Mouse (Mus musculus): ENCODE data around the gene Carm1. TPM values are rescaled to one million over a fixed set of nuclear protein-coding genes. Genes with fewer than 3 reads are reported as not detected.

The Carm1 gene
- polyA plus RNA-seq, 1 experiment from 2014 or later: 15.6 TPM

- Histone ChIP-seq H3K9ac (ENCODE audit: low read length) (no peak overlapping the region), H3K27ac (ENCODE audit: low read length) (no peak overlapping the region), H3K36me3 (ENCODE audit: control insufficient read depth, insufficient read depth, low read length) (peaks cover 8% of the 10 kb centered on the region; the same call in 1 of the 2 replicates), H3K9me3 (replicated peaks; ENCODE audit: control insufficient read depth, low read length) (no peaks in the 10 kb centered on the region), H3K4me2 (ENCODE audit: low read depth, low read length) (no peak overlapping the region), H3K4me3 (replicated peaks; ENCODE audit: low read length) (no peak overlapping the region), H3K4me1 (ENCODE audit: control insufficient read depth, insufficient read depth, low read length) (peaks cover 3% of the 10 kb centered on the region; the same call in 1 of the 2 replicates), H3K27me3 (ENCODE audit: control insufficient read depth, insufficient read depth, low read length) (no peaks in the 10 kb centered on the region)
- WGBS: 91% methylated on average over 3 of the region's 3 CpGs
- ATAC-seq (ENCODE audit: insufficient read depth, low FRiP score): no peak
Measured at GRCm38 (mm10) chr9:21559151-21559550, 12.5 kb downstream of the Carm1 start.

DNA sequence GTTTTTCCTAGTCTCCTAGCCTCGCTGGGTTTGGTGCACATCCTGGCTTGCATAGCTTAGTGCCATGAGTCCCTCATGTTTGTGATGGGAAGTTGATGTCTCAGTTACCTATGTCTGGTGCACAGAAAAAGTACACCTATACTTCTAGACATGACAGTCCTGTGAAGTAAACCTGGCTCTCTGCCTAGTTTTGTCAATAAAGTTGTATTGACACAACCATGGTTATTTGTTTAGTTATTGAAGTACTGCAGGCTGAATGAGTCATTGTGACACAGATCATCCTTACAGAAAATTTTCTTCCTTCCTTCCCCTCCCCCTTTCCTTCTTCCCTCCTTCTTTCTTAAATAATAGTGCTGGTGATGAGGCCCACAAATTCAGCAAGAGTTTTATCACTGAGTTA lies 17.7 kb downstream of the Carm1 start:
- H3K27ac ChIP-seq (ENCODE audit: low read length): no peak overlapping the region; the same call in 1 of the 2 replicates
- no peak overlapping the region for H3K9ac ChIP-seq (ENCODE audit: low read length)
- peak; percentile 29; the same call in 1 of the 2 replicates for ATAC-seq (ENCODE audit: insufficient read depth, low FRiP score)
- peaks cover 4% of the 10 kb centered on the region for H3K4me1 ChIP-seq (ENCODE audit: control insufficient read depth, insufficient read depth, low read length)
- H3K9me3 ChIP-seq (replicated peaks; ENCODE audit: control insufficient read depth, low read length): no peaks in the 10 kb centered on the region
- no peaks in the 10 kb centered on the region for H3K27me3 ChIP-seq (ENCODE audit: control insufficient read depth, insufficient read depth, low read length)
- WGBS: 68% methylated on average over 1 of the region's 1 CpGs
- no peak overlapping the region for H3K4me3 ChIP-seq (replicated peaks; ENCODE audit: low read length)
- H3K4me2 ChIP-seq (ENCODE audit: low read depth, low read length): no peak overlapping the region
- peaks cover 10% of the 10 kb centered on the region for H3K36me3 ChIP-seq (ENCODE audit: control insufficient read depth, insufficient read depth, low read length)

GRCm38 (mm10) chr9:21565004-21565586 lies 18.4 kb downstream of the Carm1 start:
- Histone ChIP-seq H3K9ac (ENCODE audit: low read length) (no peak overlapping the region), H3K27ac (ENCODE audit: low read length) (no peak overlapping the region), H3K9me3 (replicated peaks; ENCODE audit: control insufficient read depth, low read length) (no peaks in the 10 kb centered on the region), H3K4me1 (ENCODE audit: control insufficient read depth, insufficient read depth, low read length) (peaks cover 4% of the 10 kb centered on the region), H3K36me3 (ENCODE audit: control insufficient read depth, insufficient read depth, low read length) (peaks cover 10% of the 10 kb centered on the region), H3K27me3 (ENCODE audit: control insufficient read depth, insufficient read depth, low read length) (no peaks in the 10 kb centered on the region), H3K4me3 (replicated peaks; ENCODE audit: low read length) (no peak overlapping the region), H3K4me2 (ENCODE audit: low read depth, low read length) (no peak overlapping the region)
- no peak; the same call in 1 of the 2 replicates for ATAC-seq (ENCODE audit: insufficient read depth, low FRiP score)
- 69% methylated on average over 4 of the region's 4 CpGs for WGBS

DNA sequence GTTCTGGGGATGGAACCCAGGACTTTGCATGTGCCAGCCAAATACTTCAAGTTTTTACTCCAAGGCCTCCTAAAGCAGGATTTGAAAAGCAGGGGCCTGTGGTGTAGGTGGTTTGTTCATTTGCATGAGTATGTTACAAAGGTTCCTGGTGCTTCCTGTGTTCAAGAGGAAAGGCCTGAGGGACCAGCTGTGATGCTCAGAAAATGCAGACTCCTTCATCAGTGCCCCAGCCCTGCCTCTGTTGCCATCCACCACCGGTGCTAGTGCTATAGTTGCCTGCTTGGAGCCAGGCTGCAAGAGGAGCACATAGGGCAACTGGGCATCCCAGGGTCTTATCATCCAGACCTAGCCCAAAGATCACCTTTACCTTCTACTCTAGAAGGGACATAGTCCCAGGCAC lies 19.8 kb downstream of the Carm1 start:
- no peak overlapping the region for H3K4me2 ChIP-seq (ENCODE audit: low read depth, low read length)
- peaks cover 5% of the 10 kb centered on the region for H3K36me3 ChIP-seq (ENCODE audit: control insufficient read depth, insufficient read depth, low read length)
- WGBS: 81% methylated on average over 1 of the region's 1 CpGs
- H3K4me3 ChIP-seq (replicated peaks; ENCODE audit: low read length): no peak overlapping the region
- H3K27ac ChIP-seq (ENCODE audit: low read length): no peak overlapping the region
- no peaks in the 10 kb centered on the region for H3K9me3 ChIP-seq (replicated peaks; ENCODE audit: control insufficient read depth, low read length)
- ATAC-seq (ENCODE audit: insufficient read depth, low FRiP score): no peak
- no peak overlapping the region for H3K9ac ChIP-seq (ENCODE audit: low read length)
- H3K4me1 ChIP-seq (ENCODE audit: control insufficient read depth, insufficient read depth, low read length): peaks cover 4% of the 10 kb centered on the region
- H3K27me3 ChIP-seq (ENCODE audit: control insufficient read depth, insufficient read depth, low read length): no peaks in the 10 kb centered on the region

DNA sequence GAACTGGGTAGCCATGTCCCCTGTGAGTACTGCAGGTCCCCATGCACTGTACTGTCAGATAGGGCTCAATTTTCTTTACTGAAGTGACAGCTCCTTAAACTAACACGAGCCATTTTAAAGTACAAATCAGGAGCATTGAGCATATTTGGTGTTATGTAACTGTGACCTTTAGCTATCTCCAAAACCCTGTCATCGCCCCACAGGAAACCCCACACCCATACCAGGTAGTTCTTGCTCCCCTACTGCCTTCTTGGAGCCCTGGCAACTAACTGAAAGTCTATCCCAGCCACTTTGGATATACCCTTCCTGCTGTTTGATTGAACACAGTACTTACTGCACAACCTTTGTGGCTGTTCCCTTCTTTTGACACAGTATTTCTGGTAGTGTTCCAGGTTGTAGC lies 20.4 kb downstream of the Carm1 start:
- no peaks in the 10 kb centered on the region for H3K27me3 ChIP-seq (ENCODE audit: control insufficient read depth, insufficient read depth, low read length)
- H3K36me3 ChIP-seq (ENCODE audit: control insufficient read depth, insufficient read depth, low read length): peaks cover 4% of the 10 kb centered on the region; the same call in 1 of the 2 replicates
- H3K4me1 ChIP-seq (ENCODE audit: control insufficient read depth, insufficient read depth, low read length): peaks cover 4% of the 10 kb centered on the region
- H3K9ac ChIP-seq (ENCODE audit: low read length): no peak overlapping the region
- no peak overlapping the region for H3K4me2 ChIP-seq (ENCODE audit: low read depth, low read length)
- no peak overlapping the region for H3K27ac ChIP-seq (ENCODE audit: low read length)
- H3K9me3 ChIP-seq (replicated peaks; ENCODE audit: control insufficient read depth, low read length): no peaks in the 10 kb centered on the region
- ATAC-seq (ENCODE audit: insufficient read depth, low FRiP score): no peak
- WGBS: 81% methylated on average over 2 of the region's 2 CpGs
- no peak overlapping the region for H3K4me3 ChIP-seq (replicated peaks; ENCODE audit: low read length)

DNA sequence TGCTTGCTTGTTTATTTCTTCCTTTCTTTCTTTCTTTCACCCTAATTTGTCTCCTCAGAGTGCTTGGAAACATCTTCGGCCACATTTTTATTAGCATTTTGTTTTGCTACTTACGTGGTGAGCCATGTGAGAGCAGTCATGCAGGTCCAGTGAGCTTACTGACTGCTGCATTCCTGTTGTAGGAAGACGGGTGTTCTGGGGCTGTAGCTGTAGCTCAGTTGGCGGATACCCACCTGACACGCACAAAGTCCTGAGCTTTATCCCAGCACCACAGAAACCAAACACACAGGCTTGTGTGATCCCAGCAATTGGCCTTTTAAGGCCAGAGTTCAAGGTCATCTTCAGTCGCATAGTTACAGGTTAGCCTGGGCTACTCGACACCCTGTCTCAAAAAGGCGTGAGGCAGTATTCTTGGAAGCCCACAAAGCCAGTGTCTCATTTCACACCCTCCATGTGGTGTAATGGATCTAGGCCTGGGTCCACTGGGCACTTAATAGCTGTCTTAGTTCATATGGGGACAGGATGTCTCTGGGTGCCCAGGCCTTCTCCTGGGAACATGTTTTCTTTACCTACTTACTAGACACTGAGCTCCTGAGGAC lies 22.1 kb downstream of the Carm1 start:
- no peak overlapping the region for H3K4me2 ChIP-seq (ENCODE audit: low read depth, low read length)
- no peak for ATAC-seq (ENCODE audit: insufficient read depth, low FRiP score)
- H3K36me3 ChIP-seq (ENCODE audit: control insufficient read depth, insufficient read depth, low read length): peaks cover 4% of the 10 kb centered on the region; the same call in 1 of the 2 replicates

GRCm38 (mm10) chr9:21574012-21574801 lies 27.5 kb downstream of the Carm1 start:
- H3K4me2 ChIP-seq (ENCODE audit: low read depth, low read length): no peak overlapping the region
- 0 out of 2 replicates have a peak, but pooled peaks cover 16% of the 10 kb centered on the region for H3K36me3 ChIP-seq (ENCODE audit: control insufficient read depth, insufficient read depth, low read length)
- no peaks in the 10 kb centered on the region for H3K9me3 ChIP-seq (replicated peaks; ENCODE audit: control insufficient read depth, low read length)
- 96% methylated on average over 8 of the region's 8 CpGs for WGBS
- no peak for ATAC-seq (ENCODE audit: insufficient read depth, low FRiP score)
- H3K4me3 ChIP-seq (replicated peaks; ENCODE audit: low read length): no peak overlapping the region
- no peaks in the 10 kb centered on the region for H3K4me1 ChIP-seq (ENCODE audit: control insufficient read depth, insufficient read depth, low read length)
- H3K9ac ChIP-seq (ENCODE audit: low read length): no peak overlapping the region
- H3K27me3 ChIP-seq (ENCODE audit: control insufficient read depth, insufficient read depth, low read length): no peaks in the 10 kb centered on the region
- H3K27ac ChIP-seq (ENCODE audit: low read length): no peak overlapping the region

More for the DNA sequence above, 22.1 kb downstream of the Carm1 start:
- H3K27me3 ChIP-seq (ENCODE audit: control insufficient read depth, insufficient read depth, low read length): no peaks in the 10 kb centered on the region
- H3K9ac ChIP-seq (ENCODE audit: low read length): no peak overlapping the region
- WGBS: 86% methylated on average over 8 of the region's 8 CpGs
- H3K9me3 ChIP-seq (replicated peaks; ENCODE audit: control insufficient read depth, low read length): no peaks in the 10 kb centered on the region
- H3K4me1 ChIP-seq (ENCODE audit: control insufficient read depth, insufficient read depth, low read length): peaks cover 4% of the 10 kb centered on the region
- no peak overlapping the region for H3K4me3 ChIP-seq (replicated peaks; ENCODE audit: low read length)
- no peak overlapping the region for H3K27ac ChIP-seq (ENCODE audit: low read length)

- Histone ChIP-seq H3K27me3 (ENCODE audit: control insufficient read depth, insufficient read depth, low read length) (no peaks in the 10 kb centered on the region), H3K4me2 (ENCODE audit: low read depth, low read length) (no peak overlapping the region), H3K4me1 (ENCODE audit: control insufficient read depth, insufficient read depth, low read length) (no peaks in the 10 kb centered on the region), H3K9ac (ENCODE audit: low read length) (no peak overlapping the region), H3K27ac (ENCODE audit: low read length) (no peak overlapping the region), H3K36me3 (ENCODE audit: control insufficient read depth, insufficient read depth, low read length) (peaks cover 22% of the 10 kb centered on the region; the same call in 1 of the 2 replicates), H3K4me3 (replicated peaks; ENCODE audit: low read length) (no peak overlapping the region), H3K9me3 (replicated peaks; ENCODE audit: control insufficient read depth, low read length) (no peaks in the 10 kb centered on the region)
- WGBS: 89% methylated on average over 10 of the region's 10 CpGs
- ATAC-seq (ENCODE audit: insufficient read depth, low FRiP score): no peak
Measured at GRCm38 (mm10) chr9:21575253-21575652, 28.6 kb downstream of the Carm1 start.

GRCm38 (mm10) chr9:21576286-21576685 lies 29.6 kb downstream of the Carm1 start:
- WGBS: 91% methylated on average over 1 of the region's 1 CpGs
- no peak overlapping the region for H3K9ac ChIP-seq (ENCODE audit: low read length)
- H3K27ac ChIP-seq (ENCODE audit: low read length): no peak overlapping the region
- H3K9me3 ChIP-seq (replicated peaks; ENCODE audit: control insufficient read depth, low read length): no peaks in the 10 kb centered on the region
- H3K4me3 ChIP-seq (replicated peaks; ENCODE audit: low read length): no peak overlapping the region
- H3K4me1 ChIP-seq (ENCODE audit: control insufficient read depth, insufficient read depth, low read length): no peaks in the 10 kb centered on the region
- H3K4me2 ChIP-seq (ENCODE audit: low read depth, low read length): no peak overlapping the region
- H3K36me3 ChIP-seq (ENCODE audit: control insufficient read depth, insufficient read depth, low read length): peaks cover 26% of the 10 kb centered on the region; the same call in 1 of the 2 replicates
- ATAC-seq (ENCODE audit: insufficient read depth, low FRiP score): no peak
- H3K27me3 ChIP-seq (ENCODE audit: control insufficient read depth, insufficient read depth, low read length): no peaks in the 10 kb centered on the region

All from stomach, embryonic 16.5 days (tissue).